Mouse (Mus musculus): ENCODE measurements around the gene Gm11213.

DNA sequence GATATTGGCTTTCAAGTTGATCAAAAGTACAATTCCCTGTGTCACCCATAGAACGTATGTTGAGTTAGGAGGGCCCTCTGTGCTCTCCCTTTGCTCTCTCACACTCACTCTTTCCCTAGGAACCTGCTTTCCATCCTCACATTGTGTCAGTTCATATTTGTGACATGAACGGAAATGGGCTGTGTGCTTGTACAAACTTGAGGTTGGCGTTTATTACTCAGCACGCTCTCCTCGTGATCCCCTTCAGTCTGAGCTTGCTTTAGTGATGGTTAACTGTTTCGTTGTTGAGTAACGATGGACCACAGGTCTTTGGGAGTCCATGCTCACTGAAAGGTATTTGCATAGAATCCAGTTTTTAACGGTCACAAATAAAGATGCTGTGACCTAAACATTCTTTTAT lies 22.1 kb upstream of the Gm11213 start:
- TF ChIP-seq POLR2A (IDR thresholded peaks at IDR 0.05; ENCODE audit: control insufficient read depth, low read depth, low read length) (no peak), CTCF (IDR thresholded peaks at IDR 0.05; ENCODE audit: control insufficient read depth, insufficient read depth, insufficient replicate concordance, low read depth, low read length) (no peak)
